Mouse (Mus musculus) brain, adult 2 months (tissue): ENCODE measurements around the gene Dcp1b.

Experiments used
- DNase-seq: peaks from one replicate; pipeline ENCODE4 v3.0.0; 2011; ENCODE audit warnings: low read depth, low spot score

Gene Dcp1b

GRCm38 (mm10) chr6:119228861-119229603, 54.0 kb downstream of the Dcp1b start:
- DNase-seq = peak; percentile 68

GRCm38 (mm10) chr6:119233066-119233465, 58.0 kb downstream of the Dcp1b start:
- DNase-seq = no peak

GRCm38 (mm10) chr6:119235441-119235840, 60.4 kb downstream of the Dcp1b start:
- no peak for DNase-seq

GRCm38 (mm10) chr6:119236241-119236640, 61.2 kb downstream of the Dcp1b start, which contains the start of gene Cacna2d4:
TSS of gene Cacna2d4 (plus strand) at chr6:119236526.
- no peak for DNase-seq

GRCm38 (mm10) chr6:119237427-119237989, 62.5 kb downstream of the Dcp1b start:
- DNase-seq = peak; percentile 87

GRCm38 (mm10) chr6:119239341-119240005, 64.4 kb downstream of the Dcp1b start:
- DNase-seq = peak; percentile 60

- DNase-seq = no peak
Observed at GRCm38 (mm10) chr6:119240256-119240655, 65.2 kb downstream of the Dcp1b start.

- peak; percentile 86 for DNase-seq
Observed at GRCm38 (mm10) chr6:119240871-119241705, 66.0 kb downstream of the Dcp1b start.

GRCm38 (mm10) chr6:119246082-119246481, 71.0 kb downstream of the Dcp1b start:
- DNase-seq = no peak

GRCm38 (mm10) chr6:119248578-119248977, 73.5 kb downstream of the Dcp1b start:
- peak; percentile 31 for DNase-seq

GRCm38 (mm10) chr6:119249726-119250125, 74.7 kb downstream of the Dcp1b start:
- no peak for DNase-seq

- DNase-seq = no peak
Observed at GRCm38 (mm10) chr6:119251704-119252103, 76.7 kb downstream of the Dcp1b start.
